Mouse (Mus musculus): ENCODE results near the gene Slc9a6.

The Slc9a6 gene

GRCm38 (mm10) chrX:56609623-56610317, at the start of gene Slc9a6:
TSS of gene Slc9a6 (plus strand) at chrX:56609757.
- in situ Hi-C loops (cut with MboI, MseI) = no loop called here

GRCm38 (mm10) chrX:56572465-56572864, 37.1 kb upstream of the Slc9a6 start:
- in situ Hi-C loops (cut with MboI, MseI) = no loop called here

- in situ Hi-C loops (cut with MboI, MseI) = no loop called here
Observed at GRCm38 (mm10) chrX:56578200-56578599, 31.4 kb upstream of the Slc9a6 start.

- in situ Hi-C loops (cut with MboI, MseI) = loop anchor here (10.0 kb wide), 1 partner anchor 143 kb away; the partner anchor contains the start of gene Ints6l
Observed at GRCm38 (mm10) chrX:56597219-56597886, 12.2 kb upstream of the Slc9a6 start.

- in situ Hi-C loops (cut with MboI, MseI) = loop anchor here (10.0 kb wide), 1 partner anchor 143 kb away; the partner anchor contains the start of gene Ints6l
Observed at GRCm38 (mm10) chrX:56597887-56598640, 11.5 kb upstream of the Slc9a6 start, which contains the start of gene Mmgt1. TSS of gene Mmgt1 (minus strand) at chrX:56598069.

- in situ Hi-C loops (cut with MboI, MseI) = no loop called here
Observed at GRCm38 (mm10) chrX:56606536-56606935, 3.0 kb upstream of the Slc9a6 start.

- in situ Hi-C loops (cut with MboI, MseI) = no loop called here
Observed at GRCm38 (mm10) chrX:56607032-56607710, 2.4 kb upstream of the Slc9a6 start.

GRCm38 (mm10) chrX:56609285-56609622, 303 bp upstream of the Slc9a6 start:
- in situ Hi-C loops (cut with MboI, MseI) = no loop called here

- in situ Hi-C loops (cut with MboI, MseI) = no loop called here
Observed at GRCm38 (mm10) chrX:56610318-56610694, 749 bp downstream of the Slc9a6 start.

- in situ Hi-C loops (cut with MboI, MseI) = no loop called here
Observed at GRCm38 (mm10) chrX:56615236-56615635, 5.7 kb downstream of the Slc9a6 start.

- in situ Hi-C loops (cut with MboI, MseI) = no loop called here
Observed at GRCm38 (mm10) chrX:56636185-56636584, 26.6 kb downstream of the Slc9a6 start.

- in situ Hi-C loops (cut with MboI, MseI) = no loop called here
Observed at GRCm38 (mm10) chrX:56640066-56640465, 30.5 kb downstream of the Slc9a6 start.

- in situ Hi-C loops (cut with MboI, MseI) = no loop called here
Observed at GRCm38 (mm10) chrX:56649549-56650354, 40.2 kb downstream of the Slc9a6 start.

- in situ Hi-C loops (cut with MboI, MseI) = no loop called here
Observed at GRCm38 (mm10) chrX:56650355-56650652, 40.7 kb downstream of the Slc9a6 start.

GRCm38 (mm10) chrX:56650885-56651284, 41.3 kb downstream of the Slc9a6 start:
- in situ Hi-C loops (cut with MboI, MseI) = no loop called here

- in situ Hi-C loops (cut with MboI, MseI) = no loop called here
Observed at GRCm38 (mm10) chrX:56651738-56652137, 42.2 kb downstream of the Slc9a6 start.

- in situ Hi-C loops (cut with MboI, MseI) = no loop called here
Observed at GRCm38 (mm10) chrX:56655686-56656085, 46.1 kb downstream of the Slc9a6 start.

GRCm38 (mm10) chrX:56659286-56659685, 49.7 kb downstream of the Slc9a6 start:
- in situ Hi-C loops (cut with MboI, MseI) = no loop called here

GRCm38 (mm10) chrX:56661143-56661542, 51.6 kb downstream of the Slc9a6 start:
- in situ Hi-C loops (cut with MboI, MseI) = no loop called here

- in situ Hi-C loops (cut with MboI, MseI) = no loop called here
Observed at GRCm38 (mm10) chrX:56662316-56662715, 52.8 kb downstream of the Slc9a6 start.

GRCm38 (mm10) chrX:56663377-56663776, 53.8 kb downstream of the Slc9a6 start:
- in situ Hi-C loops (cut with MboI, MseI) = no loop called here

Data from regulatory T cell (primary cell).